8 mouse cellular contexts compared by ENCODE assay signal in genomic region chr10:41434624-41435023, GRCm38 (mm10). TPM values are rescaled to one million over a fixed set of nuclear protein-coding genes. Genes with fewer than 3 reads are reported as not detected.
DNase-seq lines count a peak whose midpoint lies in the region; ATAC-seq and TF ChIP-seq lines count a peak whose summit lies in the region.

No protein-coding gene starts in this region.

- ATAC-seq in erythroid progenitor cell, adult 5-6 weeks (replicated peaks; ENCODE audit: low FRiP score, poor library complexity, severe bottlenecking): no peak

- H3K36me3 ChIP-seq in ES-Bruce4 (ENCODE audit: control insufficient read depth, insufficient read depth, low read length, poor library complexity, severe bottlenecking): no peaks in the 10 kb centered on the region
- H3K36me3 ChIP-seq in spleen, adult 2 months (ENCODE audit: control insufficient read depth, insufficient read depth, low read length): no peaks in the 10 kb centered on the region

- 0 out of 2 replicates have a peak overlapping the region, but pooled peaks have one; percentile 26 for H3K9ac ChIP-seq in ES-Bruce4 (ENCODE audit: low read depth, poor library complexity, severe bottlenecking)

- TF ChIP-seq EP300 in ES-Bruce4 (IDR thresholded peaks at IDR 0.05; ENCODE audit: insufficient read depth, low read depth, low read length): no peak

- H3K27ac ChIP-seq in ES-Bruce4 (ENCODE audit: insufficient read depth, low read length): peak overlapping the region; percentile 38; the same call in 1 of the 2 replicates
- H3K27ac ChIP-seq in spleen, adult 2 months (ENCODE audit: insufficient read depth, low read length): no peak overlapping the region

- no peaks in the 10 kb centered on the region; the same call in 1 of the 2 replicates for H3K27me3 ChIP-seq in ES-Bruce4 (ENCODE audit: control insufficient read depth, insufficient read depth, low read length, poor library complexity, severe bottlenecking)
- no peaks in the 10 kb centered on the region for H3K27me3 ChIP-seq in spleen, adult 2 months (ENCODE audit: control insufficient read depth, insufficient read depth, low read length)

- no peak for TF ChIP-seq POLR2A in ES-Bruce4 (IDR thresholded peaks at IDR 0.05; ENCODE audit: insufficient read depth, low read length)
- no peak for TF ChIP-seq POLR2A in spleen, adult 2 months (IDR thresholded peaks at IDR 0.05; ENCODE audit: low read depth, low read length)

- peaks cover 7% of the 10 kb centered on the region; the same call in 1 of the 2 replicates for H3K9me3 ChIP-seq in ES-Bruce4 (replicated peaks; ENCODE audit: control insufficient read depth, insufficient read depth, low read length, poor library complexity, severe bottlenecking)

- no peak overlapping the region for H3K4me3 ChIP-seq in ES-Bruce4 (ENCODE audit: low read depth, low read length)
- no peak overlapping the region for H3K4me3 ChIP-seq in spleen, adult 2 months (ENCODE audit: extremely low read depth, insufficient read depth, insufficient read length)

- no peaks in the 10 kb centered on the region for H3K4me1 ChIP-seq in ES-Bruce4 (ENCODE audit: control insufficient read depth, insufficient read depth, low read length)
- no peaks in the 10 kb centered on the region for H3K4me1 ChIP-seq in spleen, adult 2 months (ENCODE audit: control insufficient read depth, insufficient read depth, insufficient read length)

- intact Hi-C loops in left cerebral cortex, postnatal 25 days (cut with DNase I): no loop called here

- TF ChIP-seq CTCF in ES-Bruce4 (IDR thresholded peaks at IDR 0.05; ENCODE audit: low read depth, low read length): peak; percentile 32
- TF ChIP-seq CTCF in spleen, adult 2 months (IDR thresholded peaks at IDR 0.05; ENCODE audit: extremely low read depth, insufficient read depth, insufficient read length, insufficient replicate concordance): peak; percentile 14; the same call in 1 of the 2 replicates

- 30% methylated on average over 4 of the region's 4 CpGs for WGBS in spleen, adult 2 months

- DNase-seq in layer of hippocampus, adult 11-12 months (ENCODE audit: low spot score): peak; percentile 63
- DNase-seq in layer of hippocampus, adult 9-10 months (ENCODE audit: low spot score): no peak
- peak; percentile 50 for DNase-seq in brain, adult 2 months (ENCODE audit: low read depth, low spot score)
- peak; percentile 18 to 49 for DNase-seq in heart, adult 9 months (ENCODE audit: low spot score in 2 of 2)
- peak; percentile 44 to 60 for DNase-seq in left cerebral cortex, postnatal 25 days (ENCODE audit: low spot score in 2 of 2)
- peak in 1 of 2 experiments; percentile 65 for DNase-seq in spleen, adult 2 months (ENCODE audit: low read depth in 1 of 2, low spot score in 2 of 2)

RNA-seq across cellular contexts. Expression of gene Zbtb24, which starts 15.6 kb away (rescaled TPM):
- 13.5 and 13.7 TPM in 2 replicates for polyA plus RNA-seq in ES-Bruce4 (2011; ENCODE audit: insufficient read depth, insufficient read length, low read depth, missing spikeins)
- total RNA-seq in left cerebral cortex, postnatal 25 days (2021): 10 to 100 TPM; 17.4 to 20.0 TPM
- 13.2 and 16.4 TPM in 2 replicates for polyA plus RNA-seq in spleen, adult 2 months (2012; rRNA removed)
- 5.9 and 10.8 TPM in 2 replicates for total RNA-seq in erythroid progenitor cell, adult 5-6 weeks (2015; ENCODE audit: low replicate concordance)
- 10.8 and 15.2 TPM in 2 replicates for total RNA-seq in erythroid progenitor cell, adult 5-6 weeks (2017; ENCODE audit: low replicate concordance)

RNA-seq across cellular contexts. Expression of gene Mical1, which starts 41.5 kb away (rescaled TPM):
- polyA plus RNA-seq in ES-Bruce4 (2011; ENCODE audit: insufficient read depth, insufficient read length, low read depth, missing spikeins): 11.7 and 11.9 TPM in 2 replicates
- 10 to 100 TPM; 19.5 to 20.2 TPM for total RNA-seq in left cerebral cortex, postnatal 25 days (2021)
- 130 and 143 TPM in 2 replicates for polyA plus RNA-seq in spleen, adult 2 months (2012; rRNA removed)
- total RNA-seq in erythroid progenitor cell, adult 5-6 weeks (2015; ENCODE audit: low replicate concordance): 10.1 and 19.7 TPM in 2 replicates
- 0.76 and 11.4 TPM in 2 replicates for total RNA-seq in erythroid progenitor cell, adult 5-6 weeks (2017; ENCODE audit: low replicate concordance)

RNA-seq across cellular contexts. Expression of gene Smpd2, which starts 55.5 kb away (rescaled TPM):
- polyA plus RNA-seq in ES-Bruce4 (2011; ENCODE audit: insufficient read depth, insufficient read length, low read depth, missing spikeins): 8.5 and 10.4 TPM in 2 replicates
- 10 to 100 TPM; 17.6 to 18.5 TPM for total RNA-seq in left cerebral cortex, postnatal 25 days (2021)
- 35.6 and 36.3 TPM in 2 replicates for polyA plus RNA-seq in spleen, adult 2 months (2012; rRNA removed)
- total RNA-seq in erythroid progenitor cell, adult 5-6 weeks (2015; ENCODE audit: low replicate concordance): 0.84 and 4.7 TPM in 2 replicates
- total RNA-seq in erythroid progenitor cell, adult 5-6 weeks (2017; ENCODE audit: low replicate concordance): 2.3 TPM in 1 of 2 replicates, not detected in the other

RNA-seq across cellular contexts. Expression of gene Ppil6, which starts 55.6 kb away (rescaled TPM):
- polyA plus RNA-seq in ES-Bruce4 (2011; ENCODE audit: insufficient read depth, insufficient read length, low read depth, missing spikeins): 3.8 and 4.6 TPM in 2 replicates
- 1 to 10 TPM; 7.4 to 9.5 TPM for total RNA-seq in left cerebral cortex, postnatal 25 days (2021)
- polyA plus RNA-seq in spleen, adult 2 months (2012; rRNA removed): 0.08 TPM in 1 of 2 replicates, not detected in the other
- not detected in 2 replicates for total RNA-seq in erythroid progenitor cell, adult 5-6 weeks (2015; ENCODE audit: low replicate concordance)
- total RNA-seq in erythroid progenitor cell, adult 5-6 weeks (2017; ENCODE audit: low replicate concordance): not detected in 2 replicates
